Mouse (Mus musculus) spleen, postnatal 36 days (tissue): Measurements from ENCODE around the gene Ftl1.

ENCODE experiments used
- DNase-seq, 2 experiments: peaks; one replicate each; pipeline ENCODE4 v3.0.0; 2022; ENCODE audit warnings: low spot score in 2 of 2, mixed read lengths in 1 of 2

The Ftl1 gene

DNA sequence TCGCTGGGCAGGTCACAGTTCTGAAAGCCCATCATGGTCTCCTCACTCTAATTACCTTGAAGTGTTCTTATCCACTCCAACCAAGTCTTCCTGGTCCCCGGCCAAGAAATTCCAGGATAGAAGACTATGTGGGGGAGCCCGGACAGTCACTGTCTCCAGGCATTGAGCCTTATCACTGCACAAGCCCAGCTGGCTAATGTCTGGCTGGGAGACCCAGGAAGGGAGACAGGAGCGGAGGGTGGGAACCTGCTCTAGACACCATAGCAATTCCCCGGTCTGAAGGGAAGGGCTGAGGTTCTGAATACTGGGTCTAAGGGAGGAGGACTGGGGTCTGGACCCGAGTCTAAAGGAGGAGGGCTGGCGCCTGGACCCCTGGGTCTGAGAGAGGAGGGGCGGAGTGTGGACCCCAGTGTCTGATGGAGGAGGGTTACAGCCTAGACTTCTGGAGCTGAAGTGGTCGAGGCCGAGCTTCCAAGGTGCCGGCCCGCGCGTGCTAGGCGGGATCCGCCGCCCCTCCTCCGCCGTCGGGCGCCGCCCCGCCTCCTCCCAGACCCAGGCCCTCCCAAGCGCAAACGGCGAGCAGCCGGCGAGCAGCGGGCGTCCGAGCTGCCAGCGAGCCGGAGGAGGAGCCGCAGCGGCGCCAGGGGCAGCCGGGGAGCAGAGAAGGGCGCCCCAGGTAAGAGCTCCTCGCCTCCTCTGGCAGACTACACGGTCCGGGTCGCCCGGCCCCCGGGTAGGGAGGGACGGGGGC, 46.4 kb downstream of the Ftl1 start, which contains the start of gene Ntf5:
TSS of gene Ntf5 (plus strand) at position 583 of the 751 bp plus-strand sequence.
- DNase-seq, result no peak

DNA sequence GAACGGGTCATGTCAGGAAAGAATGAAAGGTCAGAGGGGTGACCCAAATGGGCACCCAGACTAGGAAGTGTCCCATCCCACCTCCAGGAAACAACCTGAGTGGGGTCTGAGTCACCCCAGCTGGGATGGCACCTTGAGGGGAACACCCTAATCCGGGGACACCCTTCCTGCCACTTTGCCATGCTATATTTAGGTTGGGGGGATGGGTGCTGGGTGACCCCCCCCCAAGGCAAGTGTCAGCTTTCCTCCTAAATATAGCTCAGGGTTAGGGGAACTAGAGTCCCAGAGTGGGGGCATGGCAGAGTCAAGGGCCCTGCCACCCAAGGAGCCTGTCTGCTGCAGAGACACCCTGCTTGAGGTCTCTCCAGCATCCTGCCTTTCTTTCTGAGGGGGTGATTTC, 47.3 kb downstream of the Ftl1 start:
- no peak for DNase-seq

GRCm38 (mm10) chr7:45409497-45410163, 50.1 kb downstream of the Ftl1 start:
- no peak for DNase-seq

GRCm38 (mm10) chr7:45408949-45409348, 50.7 kb downstream of the Ftl1 start:
- DNase-seq, result no peak

- no peak for DNase-seq
These were observed 51.3 kb downstream of the Ftl1 start for GRCm38 (mm10) chr7:45408351-45408750.
